Mouse (Mus musculus) embryonic fibroblast, embryonic 13.5 days (primary cell): ENCODE data around the gene Ap2a2. TPM values are rescaled to one million over a fixed set of nuclear protein-coding genes. Genes with fewer than 3 reads are reported as not detected.
A peak's percentile ranks its signal among the peaks of the same experiment; 100 is the strongest.
"Not testable (repeated sequence)": the region's sequence is repeated elsewhere in the genome, so short reads cannot be mapped to it uniquely, and the experiment has no call there.

ENCODE experiments used
- H3K27ac ChIP-seq: 2 replicates; pipeline ENCODE4 v1.5.1; 2012; ENCODE audit warnings: low read length, control low read depth, inconsistent platforms; ENCODE audit not compliant: insufficient read depth
- H3K4me1 ChIP-seq: 2 replicates; pipeline ENCODE4 v1.6.1; 2011; ENCODE audit warnings: low read length; ENCODE audit not compliant: control insufficient read depth, insufficient read depth
- H3K4me3 ChIP-seq: 2 replicates; pipeline ENCODE4 v1.5.1; 2011; ENCODE audit warnings: mild to moderate bottlenecking, control low read depth, low read length; ENCODE audit not compliant: insufficient read depth
- CTCF ChIP-seq: IDR thresholded peaks from 2 replicates; pipeline ENCODE4 v1.5.1; 2011; ENCODE audit warnings: mild to moderate bottlenecking, control low read depth, low read length, moderate library complexity, borderline replicate concordance; ENCODE audit not compliant: insufficient read depth
- POLR2A ChIP-seq: IDR thresholded peaks from 2 replicates; pipeline ENCODE4 v1.6.1; 2011; ENCODE audit warnings: low read depth, mild to moderate bottlenecking, control low read depth, low read length, moderate library complexity
- polyA plus RNA-seq: library from polyadenylated mRNA; stranded (reverse); fragments of >200 nt; gene quantifications from 2 replicates; pipeline ENCODE4 v1.2.4, GENCODE M21; 2011; ENCODE audit warnings: low read depth; ENCODE audit not compliant: missing spikeins, insufficient read length

Ap2a2 gene
- polyA plus RNA-seq, 1 experiment = 128 TPM

- Histone ChIP-seq H3K4me3 (no peak overlapping the region), H3K27ac (no peak overlapping the region), H3K4me1 (no peaks in the 10 kb centered on the region)
- TF ChIP-seq POLR2A (no peak), CTCF (peak; percentile 55; the same call in 1 of the 2 replicates)
Measured at GRCm38 (mm10) chr7:141643160-141643559, 81.2 kb downstream of the Ap2a2 start.

GRCm38 (mm10) chr7:141647083-141647482, 85.1 kb downstream of the Ap2a2 start:
- no peak overlapping the region for H3K4me3 ChIP-seq
- TF ChIP-seq POLR2A (no peak), CTCF (no peak)
- H3K4me1 ChIP-seq = no peaks in the 10 kb centered on the region
- H3K27ac ChIP-seq = no peak overlapping the region

- Histone ChIP-seq H3K4me3 (no peak overlapping the region), H3K27ac (no peak overlapping the region), H3K4me1 (no peaks in the 10 kb centered on the region)
- no peak for TF ChIP-seq CTCF
- TF ChIP-seq POLR2A = no peak
Measured at GRCm38 (mm10) chr7:141647815-141648214, 85.8 kb downstream of the Ap2a2 start.

- TF ChIP-seq POLR2A (no peak), CTCF (no peak)
- Histone ChIP-seq H3K4me3 (no peak overlapping the region), H3K4me1 (no peaks in the 10 kb centered on the region), H3K27ac (no peak overlapping the region)
Measured at GRCm38 (mm10) chr7:141652191-141652590, 90.2 kb downstream of the Ap2a2 start.

GRCm38 (mm10) chr7:141660346-141660745, 98.4 kb downstream of the Ap2a2 start:
- Histone ChIP-seq H3K4me3 (no peak overlapping the region), H3K4me1 (no peaks in the 10 kb centered on the region), H3K27ac (no peak overlapping the region)
- TF ChIP-seq POLR2A = no peak
- TF ChIP-seq CTCF = no peak

- Histone ChIP-seq H3K4me1 (no peaks in the 10 kb centered on the region), H3K4me3 (no peak overlapping the region), H3K27ac (no peak overlapping the region)
- TF ChIP-seq POLR2A (no peak), CTCF (no peak)
Measured at GRCm38 (mm10) chr7:141661481-141661880, 99.5 kb downstream of the Ap2a2 start.

- no peak for TF ChIP-seq POLR2A
- TF ChIP-seq CTCF = no peak
- no peak overlapping the region for H3K4me3 ChIP-seq
- no peaks in the 10 kb centered on the region for H3K4me1 ChIP-seq
- H3K27ac ChIP-seq = no peak overlapping the region
Measured at GRCm38 (mm10) chr7:141662223-141662622, 100.2 kb downstream of the Ap2a2 start.

- no peak for TF ChIP-seq POLR2A
- TF ChIP-seq CTCF = peak; percentile 46; the same call in 1 of the 2 replicates
- Histone ChIP-seq H3K27ac (no peak overlapping the region), H3K4me3 (no peak overlapping the region), H3K4me1 (no peaks in the 10 kb centered on the region)
Measured at GRCm38 (mm10) chr7:141666190-141666589, 104.2 kb downstream of the Ap2a2 start.

- not testable (repeated sequence) for H3K4me3 ChIP-seq, H3K4me1 ChIP-seq
Measured at GRCm38 (mm10) chr7:141669097-141669496, 107.1 kb downstream of the Ap2a2 start.

GRCm38 (mm10) chr7:141670999-141671398, 109.0 kb downstream of the Ap2a2 start:
- TF ChIP-seq POLR2A (no peak), CTCF (0 out of 2 replicates have a peak, but pooled peaks have one; percentile 23)

More at GRCm38 (mm10) chr7:141669097-141669496, 107.1 kb downstream of the Ap2a2 start:
- not testable (repeated sequence) for H3K27ac ChIP-seq

GRCm38 (mm10) chr7:141671626-141672291, 109.8 kb downstream of the Ap2a2 start:
- TF ChIP-seq CTCF = no peak
- no peak for TF ChIP-seq POLR2A
- no peak overlapping the region for H3K27ac ChIP-seq
- no peak overlapping the region for H3K4me3 ChIP-seq
- H3K4me1 ChIP-seq = no peaks in the 10 kb centered on the region

More at GRCm38 (mm10) chr7:141670999-141671398, 109.0 kb downstream of the Ap2a2 start:
- no peaks in the 10 kb centered on the region for H3K4me1 ChIP-seq
- H3K27ac ChIP-seq = no peak overlapping the region
- H3K4me3 ChIP-seq = no peak overlapping the region
